Mouse (Mus musculus): ENCODE results near the gene Sec13. TPM values are rescaled to one million over a fixed set of nuclear protein-coding genes. Genes with fewer than 3 reads are reported as not detected.

Sec13 gene
- total RNA-seq, 1 experiment from 2014 or later: 82.3 TPM

DNA sequence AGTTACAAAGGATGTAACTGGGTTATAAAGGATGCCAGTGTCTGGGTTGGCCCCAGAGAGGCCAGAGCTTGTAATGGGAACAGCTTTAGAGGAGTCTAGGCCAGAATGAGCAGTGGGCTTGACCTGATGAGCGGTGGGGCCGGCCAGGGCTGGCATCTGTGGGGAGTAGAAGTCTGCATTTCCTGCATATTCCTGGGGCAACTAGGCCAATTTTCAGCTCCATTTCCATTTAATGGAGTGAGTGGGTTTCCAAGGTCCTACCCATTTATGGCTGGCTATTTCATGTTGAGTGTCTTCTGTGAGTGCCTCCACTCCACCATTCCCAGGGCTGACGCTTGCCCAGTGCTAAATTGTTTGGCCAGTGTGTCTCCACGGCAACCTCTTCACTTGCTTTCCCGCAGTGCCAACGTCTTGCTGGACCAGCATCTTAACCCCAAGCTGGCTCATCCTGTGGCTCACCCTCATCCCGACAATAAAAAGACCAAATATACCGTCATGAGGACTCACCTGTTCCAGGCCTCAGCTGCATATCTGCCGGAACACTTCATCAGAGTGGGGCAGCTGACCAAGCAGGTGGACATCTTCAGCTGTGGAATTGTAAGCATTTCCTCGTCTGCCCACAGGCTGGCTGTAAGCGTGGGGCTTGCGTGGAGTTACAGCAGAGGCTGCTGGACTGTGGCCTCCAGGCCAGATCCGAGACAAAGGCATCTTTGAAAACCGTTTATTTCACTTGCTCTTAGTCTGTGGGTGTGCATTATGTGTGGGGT is 62.1 kb downstream of the Sec13 start:
- ATAC-seq (ENCODE audit: extremely low read depth, insufficient number of reproducible peaks, low FRiP score, poor library complexity, severe bottlenecking): no peak

Other genes starting within 250 kb of the Sec13 start
- gene Prrt3, start 238.8 kb downstream of the Sec13 start, total RNA-seq (2017): 0.12 TPM in 1 of 2 replicates, not detected in the other
- 27.6 and 38.4 TPM in 2 replicates for gene Emc3, start 209.1 kb downstream of the Sec13 start, total RNA-seq (2017)
- gene Fancd2, start 209.1 kb downstream of the Sec13 start, total RNA-seq (2017): 0.86 and 1.4 TPM in 2 replicates
- not detected in 2 replicates for gene Fancd2os, start 140.0 kb downstream of the Sec13 start, total RNA-seq (2017)
- gene Brk1, start 136.0 kb downstream of the Sec13 start, total RNA-seq (2017): 94.3 and 105 TPM in 2 replicates
- gene Vhl, start 116.8 kb downstream of the Sec13 start, total RNA-seq (2017): 14.9 and 17.6 TPM in 2 replicates
- gene Irak2, start 102.3 kb downstream of the Sec13 start, total RNA-seq (2017): 151 and 160 TPM in 2 replicates
- gene Tatdn2, start 43.7 kb downstream of the Sec13 start, total RNA-seq (2017): 125 and 154 TPM in 2 replicates
- 0.74 TPM in 1 of 2 replicates, not detected in the other for gene Ghrl, start 20.9 kb downstream of the Sec13 start, total RNA-seq (2017)

All from neutrophil, adult 5-6 weeks (primary cell).